Mouse (Mus musculus): ENCODE results near the gene Sfmbt1. TPM values are rescaled to one million over a fixed set of nuclear protein-coding genes. Genes with fewer than 3 reads are reported as not detected.

The Sfmbt1 gene
- polyA plus RNA-seq, 1 experiment from 2014 or later: 6.2 TPM

- H3K27ac ChIP-seq (replicated peaks): no peak overlapping the region
- no peak for DNase-seq (ENCODE audit: low spot score)
- H3K9me3 ChIP-seq (ENCODE audit: control insufficient read depth, low read length): no peaks in the 10 kb centered on the region
- H3K9ac ChIP-seq (ENCODE audit: low read length): no peak overlapping the region
- no peak overlapping the region for H3K4me2 ChIP-seq (replicated peaks; ENCODE audit: low read depth)
- no peak overlapping the region for H3K4me3 ChIP-seq (ENCODE audit: low read depth, low read length)
- ATAC-seq (ENCODE audit: low FRiP score, low TSS enrichment): no peak
- no peaks in the 10 kb centered on the region for H3K4me1 ChIP-seq (replicated peaks; ENCODE audit: control insufficient read depth, insufficient read depth)
- no peak for TF ChIP-seq EP300 (optimal IDR thresholded peaks at IDR 0.05)
- TF ChIP-seq CTCF (IDR thresholded peaks at IDR 0.05; ENCODE audit: low read depth): no peak
- no peaks in the 10 kb centered on the region for H3K36me3 ChIP-seq (ENCODE audit: control insufficient read depth, insufficient read depth, low read length)
- WGBS: 82% methylated on average over 1 of the region's 1 CpGs
- no peaks in the 10 kb centered on the region for H3K27me3 ChIP-seq (ENCODE audit: control insufficient read depth, insufficient read depth, low read length)
Measured at GRCm38 (mm10) chr14:30736413-30736812, 21.8 kb downstream of the Sfmbt1 start.

DNA sequence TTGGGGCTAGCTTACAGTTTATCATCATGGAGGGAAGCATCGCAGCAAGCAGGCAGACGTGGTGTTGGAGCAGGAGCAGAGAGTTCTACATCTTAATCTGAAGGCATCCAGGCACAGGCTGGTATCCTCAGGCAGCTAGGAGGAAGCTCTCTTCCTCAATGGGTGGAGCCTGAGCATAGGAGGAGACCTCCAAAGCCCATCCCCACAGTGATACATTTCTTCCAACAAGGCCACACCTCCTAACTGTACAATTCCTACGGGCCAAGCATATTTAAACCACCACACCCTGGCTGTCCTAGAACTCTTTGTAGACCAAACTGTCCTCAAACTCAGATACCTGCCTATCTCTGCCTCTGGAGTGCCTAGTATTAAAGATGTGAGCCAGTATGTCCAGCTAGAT is 29.2 kb downstream of the Sfmbt1 start:
- Histone ChIP-seq H3K27ac (replicated peaks) (no peak overlapping the region), H3K4me3 (ENCODE audit: low read depth, low read length) (no peak overlapping the region), H3K4me2 (replicated peaks; ENCODE audit: low read depth) (no peak overlapping the region), H3K9ac (ENCODE audit: low read length) (no peak overlapping the region), H3K9me3 (ENCODE audit: control insufficient read depth, low read length) (no peaks in the 10 kb centered on the region), H3K4me1 (replicated peaks; ENCODE audit: control insufficient read depth, insufficient read depth) (no peaks in the 10 kb centered on the region), H3K27me3 (ENCODE audit: control insufficient read depth, insufficient read depth, low read length) (no peaks in the 10 kb centered on the region), H3K36me3 (ENCODE audit: control insufficient read depth, insufficient read depth, low read length) (no peaks in the 10 kb centered on the region)
- TF ChIP-seq CTCF (IDR thresholded peaks at IDR 0.05; ENCODE audit: low read depth) (no peak), EP300 (optimal IDR thresholded peaks at IDR 0.05) (no peak)
- no peak for ATAC-seq (ENCODE audit: low FRiP score, low TSS enrichment)
- DNase-seq (ENCODE audit: low spot score): no peak
- WGBS: 64% methylated on average over 3 of the region's 3 CpGs

DNA sequence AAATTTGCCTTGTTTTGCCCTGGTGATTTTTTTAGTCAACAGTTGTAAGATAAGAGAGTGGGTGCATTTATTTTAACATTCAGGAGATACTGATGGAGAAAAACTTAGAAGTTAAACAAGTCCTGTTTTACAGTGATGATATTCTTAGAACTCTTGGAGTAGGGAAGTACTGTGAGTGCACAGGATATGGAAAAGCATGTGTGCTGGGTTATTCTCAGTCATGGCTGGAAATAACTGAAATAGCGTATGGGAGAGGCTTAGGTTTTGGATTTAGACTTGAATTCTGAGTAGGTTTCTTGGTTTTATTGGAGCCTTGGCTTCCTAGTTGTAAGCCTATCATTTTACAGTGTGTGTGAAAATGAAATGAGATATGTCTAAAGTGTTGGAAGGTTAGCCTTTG is 31.5 kb downstream of the Sfmbt1 start:
- Histone ChIP-seq H3K27ac (replicated peaks) (no peak overlapping the region), H3K27me3 (ENCODE audit: control insufficient read depth, insufficient read depth, low read length) (no peaks in the 10 kb centered on the region), H3K36me3 (ENCODE audit: control insufficient read depth, insufficient read depth, low read length) (no peaks in the 10 kb centered on the region), H3K9ac (ENCODE audit: low read length) (no peak overlapping the region), H3K4me1 (replicated peaks; ENCODE audit: control insufficient read depth, insufficient read depth) (no peaks in the 10 kb centered on the region), H3K4me3 (ENCODE audit: low read depth, low read length) (no peak overlapping the region), H3K4me2 (replicated peaks; ENCODE audit: low read depth) (no peak overlapping the region), H3K9me3 (ENCODE audit: control insufficient read depth, low read length) (no peaks in the 10 kb centered on the region)
- no peak for ATAC-seq (ENCODE audit: low FRiP score, low TSS enrichment)
- TF ChIP-seq CTCF (IDR thresholded peaks at IDR 0.05; ENCODE audit: low read depth) (no peak), EP300 (optimal IDR thresholded peaks at IDR 0.05) (no peak)
- WGBS: 83% methylated on average over 1 of the region's 1 CpGs
- no peak for DNase-seq (ENCODE audit: low spot score)

- no peaks in the 10 kb centered on the region for H3K36me3 ChIP-seq (ENCODE audit: control insufficient read depth, insufficient read depth, low read length)
- DNase-seq (ENCODE audit: low spot score): no peak
- WGBS: 73% methylated on average over 3 of the region's 3 CpGs
- no peak for ATAC-seq (ENCODE audit: low FRiP score, low TSS enrichment)
- no peaks in the 10 kb centered on the region for H3K9me3 ChIP-seq (ENCODE audit: control insufficient read depth, low read length)
- TF ChIP-seq EP300 (optimal IDR thresholded peaks at IDR 0.05): no peak
- TF ChIP-seq CTCF (IDR thresholded peaks at IDR 0.05; ENCODE audit: low read depth): no peak
- H3K9ac ChIP-seq (ENCODE audit: low read length): no peak overlapping the region
- H3K27ac ChIP-seq (replicated peaks): no peak overlapping the region
- H3K27me3 ChIP-seq (ENCODE audit: control insufficient read depth, insufficient read depth, low read length): no peaks in the 10 kb centered on the region
- H3K4me2 ChIP-seq (replicated peaks; ENCODE audit: low read depth): no peak overlapping the region
- H3K4me1 ChIP-seq (replicated peaks; ENCODE audit: control insufficient read depth, insufficient read depth): no peaks in the 10 kb centered on the region
- H3K4me3 ChIP-seq (ENCODE audit: low read depth, low read length): no peak overlapping the region
Measured at GRCm38 (mm10) chr14:30757239-30757638, 42.6 kb downstream of the Sfmbt1 start.

DNA sequence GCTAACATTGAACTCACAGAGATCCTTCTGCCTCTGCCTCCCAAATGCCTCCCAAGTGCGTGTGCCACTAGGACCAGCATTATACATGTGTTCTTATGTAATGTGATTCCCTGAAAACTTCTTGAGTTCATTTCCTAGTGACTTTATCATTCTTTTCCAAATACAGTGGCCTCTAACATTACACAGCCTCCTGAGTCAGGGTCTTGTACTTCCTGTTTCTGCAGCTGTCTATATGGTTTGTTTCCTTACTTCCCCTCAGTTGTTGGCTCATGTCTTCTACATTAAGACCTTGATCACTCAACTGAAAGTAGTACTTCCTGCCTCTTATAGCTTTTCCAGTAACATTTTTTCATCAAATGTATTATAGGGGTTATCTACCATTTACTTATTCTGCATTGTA is 46.6 kb downstream of the Sfmbt1 start:
- WGBS: 89% methylated on average over 1 of the region's 1 CpGs
- ATAC-seq (ENCODE audit: low FRiP score, low TSS enrichment): no peak

DNA sequence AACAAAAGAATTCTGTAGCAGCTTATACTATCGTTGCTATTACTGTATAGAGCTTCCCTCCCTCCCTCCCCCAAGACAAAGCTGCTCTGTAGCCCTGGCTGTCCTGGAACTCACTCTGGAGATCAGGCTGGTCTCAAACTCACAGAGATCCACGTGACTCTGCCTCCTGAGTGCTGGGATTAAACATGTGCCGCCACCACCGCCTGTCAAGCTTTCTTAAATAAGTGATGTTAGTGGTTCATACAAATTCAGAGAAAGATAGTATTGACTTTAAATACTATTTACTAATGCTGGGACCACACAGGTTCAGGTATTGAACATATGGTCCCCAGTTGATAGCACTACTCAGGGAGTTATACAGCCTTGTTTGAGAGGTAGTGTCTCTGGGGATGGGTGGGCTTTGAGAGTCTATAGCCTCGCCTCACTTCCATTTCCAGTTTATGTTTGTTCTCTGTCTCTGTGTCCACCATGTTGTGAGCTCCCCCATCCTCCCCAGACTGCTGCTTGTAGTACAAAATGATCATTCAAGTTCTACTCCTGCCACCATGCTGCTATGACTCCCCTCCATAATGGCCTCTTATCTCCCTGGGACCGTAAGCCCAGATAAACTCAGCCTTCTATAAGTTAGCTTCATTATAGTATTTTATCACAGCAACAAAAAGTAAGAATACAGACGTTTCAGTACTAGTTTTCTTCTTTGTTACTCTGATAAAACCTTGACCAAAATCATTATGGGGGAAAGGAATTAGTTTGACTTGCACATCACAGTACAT is 47.7 kb downstream of the Sfmbt1 start:
- Histone ChIP-seq H3K27ac (replicated peaks) (no peak overlapping the region), H3K27me3 (ENCODE audit: control insufficient read depth, insufficient read depth, low read length) (no peaks in the 10 kb centered on the region), H3K4me2 (replicated peaks; ENCODE audit: low read depth) (no peak overlapping the region), H3K4me1 (replicated peaks; ENCODE audit: control insufficient read depth, insufficient read depth) (no peaks in the 10 kb centered on the region), H3K36me3 (ENCODE audit: control insufficient read depth, insufficient read depth, low read length) (no peaks in the 10 kb centered on the region), H3K9me3 (ENCODE audit: control insufficient read depth, low read length) (no peaks in the 10 kb centered on the region), H3K4me3 (ENCODE audit: low read depth, low read length) (no peak overlapping the region), H3K9ac (ENCODE audit: low read length) (no peak overlapping the region)
- WGBS: 80% methylated on average over 7 of the region's 7 CpGs
- DNase-seq (ENCODE audit: low spot score): no peak
- no peak for TF ChIP-seq EP300 (optimal IDR thresholded peaks at IDR 0.05)
- TF ChIP-seq CTCF (IDR thresholded peaks at IDR 0.05; ENCODE audit: low read depth): no peak
- no peak for ATAC-seq (ENCODE audit: low FRiP score, low TSS enrichment)

More for the DNA sequence above, 46.6 kb downstream of the Sfmbt1 start:
- H3K9me3 ChIP-seq (ENCODE audit: control insufficient read depth, low read length): no peaks in the 10 kb centered on the region
- H3K4me2 ChIP-seq (replicated peaks; ENCODE audit: low read depth): no peak overlapping the region
- no peak for DNase-seq (ENCODE audit: low spot score)
- H3K9ac ChIP-seq (ENCODE audit: low read length): no peak overlapping the region
- TF ChIP-seq EP300 (optimal IDR thresholded peaks at IDR 0.05): no peak
- TF ChIP-seq CTCF (IDR thresholded peaks at IDR 0.05; ENCODE audit: low read depth): no peak
- no peaks in the 10 kb centered on the region for H3K4me1 ChIP-seq (replicated peaks; ENCODE audit: control insufficient read depth, insufficient read depth)
- no peak overlapping the region for H3K4me3 ChIP-seq (ENCODE audit: low read depth, low read length)
- H3K27me3 ChIP-seq (ENCODE audit: control insufficient read depth, insufficient read depth, low read length): no peaks in the 10 kb centered on the region
- no peak overlapping the region for H3K27ac ChIP-seq (replicated peaks)
- H3K36me3 ChIP-seq (ENCODE audit: control insufficient read depth, insufficient read depth, low read length): no peaks in the 10 kb centered on the region
